Mouse (Mus musculus): ENCODE measurements around the gene Pxt1.

Gene Pxt1

GRCm38 (mm10) chr17:28944481-28944880, 841 bp upstream of the Pxt1 start:
- DNase-seq, result no peak

- DNase-seq, result peak; percentile 79
Observed at GRCm38 (mm10) chr17:28942101-28942500, 1.5 kb downstream of the Pxt1 start.

- no peak for DNase-seq
Observed at GRCm38 (mm10) chr17:28940776-28941555, 2.7 kb downstream of the Pxt1 start.

GRCm38 (mm10) chr17:28936622-28937345, 6.9 kb downstream of the Pxt1 start:
- DNase-seq, result peak; percentile 81

GRCm38 (mm10) chr17:28936133-28936532, 7.5 kb downstream of the Pxt1 start:
- DNase-seq, result peak; percentile 66

- DNase-seq, result no peak
Observed at GRCm38 (mm10) chr17:28934120-28934916, 9.3 kb downstream of the Pxt1 start.

- DNase-seq, result no peak
Observed at GRCm38 (mm10) chr17:28932274-28932673, 11.4 kb downstream of the Pxt1 start.

GRCm38 (mm10) chr17:28931436-28932211, 12.0 kb downstream of the Pxt1 start:
- no peak for DNase-seq

- DNase-seq, result peak; percentile 90
Observed at GRCm38 (mm10) chr17:28930392-28931074, 13.1 kb downstream of the Pxt1 start.

GRCm38 (mm10) chr17:28929369-28929768, 14.3 kb downstream of the Pxt1 start:
- no peak for DNase-seq

GRCm38 (mm10) chr17:28928004-28928403, 15.6 kb downstream of the Pxt1 start:
- no peak for DNase-seq

- DNase-seq, result peak; percentile 83
Observed at GRCm38 (mm10) chr17:28926866-28927635, 16.6 kb downstream of the Pxt1 start.

GRCm38 (mm10) chr17:28926380-28926779, 17.3 kb downstream of the Pxt1 start:
- peak; percentile 83 for DNase-seq

GRCm38 (mm10) chr17:28924957-28925595, 18.6 kb downstream of the Pxt1 start:
- no peak for DNase-seq

GRCm38 (mm10) chr17:28922096-28922495, 21.5 kb downstream of the Pxt1 start:
- no peak for DNase-seq

- DNase-seq, result no peak
Observed at GRCm38 (mm10) chr17:28921086-28921485, 22.6 kb downstream of the Pxt1 start.

GRCm38 (mm10) chr17:28916520-28916919, 27.1 kb downstream of the Pxt1 start:
- no peak for DNase-seq

GRCm38 (mm10) chr17:28915060-28915628, 28.5 kb downstream of the Pxt1 start, which contains the start of gene 4930539E08Rik:
4930539E08Rik (minus strand) TSS chr17:28915324.
- no peak for DNase-seq

GRCm38 (mm10) chr17:28913940-28914339, 29.7 kb downstream of the Pxt1 start:
- DNase-seq, result no peak

- no peak for DNase-seq
Observed at GRCm38 (mm10) chr17:28913200-28913599, 30.4 kb downstream of the Pxt1 start.
